18 mouse cellular contexts compared by ENCODE assay signal in genomic region chr14:27617286-27617685, GRCm38 (mm10). TPM values are rescaled to one million over a fixed set of nuclear protein-coding genes. Genes with fewer than 3 reads are reported as not detected.
"Had no signal": no experiment of that assay in that cellular context is flagged by ENCODE, and none has a peak within 500 bp of the region (broad histone marks: within the 10 kb centered on the region; RNA-seq: fewer than 3 reads in every experiment).

No protein-coding gene starts in this region.

- ATAC-seq: intestine, postnatal 0 days; midbrain, embryonic 13.5 days; midbrain, embryonic 16.5 days had no signal

- H3K36me3 ChIP-seq: lung, embryonic 15.5 days; midbrain, embryonic 10.5 days; midbrain, embryonic 13.5 days; neural tube, embryonic 13.5 days had no signal

- DNase-seq: layer of hippocampus, adult 9-11 months; lung, adult 18-20 months; lung, postnatal 10 days; lung, postnatal 36 days; thymus, postnatal 25 days had no signal

- H3K9me3 ChIP-seq: lung, embryonic 15.5 days; megakaryocyte, embryonic 14.5 days; midbrain, embryonic 10.5 days; midbrain, embryonic 13.5 days; neural tube, embryonic 13.5 days had no signal

- H3K4me2 ChIP-seq: liver, embryonic 11.5 days; lung, embryonic 15.5 days; midbrain, embryonic 13.5 days; neural tube, embryonic 13.5 days had no signal

- H3K27me3 ChIP-seq: midbrain, embryonic 13.5 days; neural tube, embryonic 13.5 days had no signal

- H3K4me1 ChIP-seq: lung, embryonic 15.5 days; megakaryocyte, embryonic 14.5 days; midbrain, embryonic 10.5 days; midbrain, embryonic 13.5 days; neural tube, embryonic 13.5 days had no signal

- H3K4me3 ChIP-seq: layer of hippocampus, adult 2 months; lung, embryonic 15.5 days; megakaryocyte, embryonic 14.5 days; midbrain, embryonic 10.5 days; midbrain, embryonic 13.5 days; myocyte; neural tube, embryonic 13.5 days had no signal

- H3K27ac ChIP-seq: layer of hippocampus, adult 2 months; liver, embryonic 14.5 days; lung, embryonic 15.5 days; midbrain, embryonic 10.5 days; midbrain, embryonic 13.5 days; neural tube, embryonic 13.5 days had no signal

- H3K9ac ChIP-seq: liver, embryonic 14.5 days; lung, embryonic 15.5 days; midbrain, embryonic 13.5 days; neural tube, embryonic 13.5 days had no signal

RNA-seq across cellular contexts. Expression of gene Erc2, which starts 4.9 kb away (rescaled TPM):
- total RNA-seq: monocyte, adult 5-6 weeks; neutrophil, adult 5-6 weeks had no signal
